Mouse (Mus musculus): ENCODE measurements at regions not wholly inside any gene's neighbourhood (a gene's known extent, or its start where the extent isn't known, plus 50 kb on each side); places are given as distances from the start of the nearest gene placed in this dataset.

- TF ChIP-seq CTCF (IDR thresholded peaks at IDR 0.05): no peak
- TF ChIP-seq EP300 (IDR thresholded peaks at IDR 0.05): no peak
Observed at GRCm38 (mm10) chr3:133626442-133626841, 81.5 kb upstream of the Tet2 start.
